Mouse (Mus musculus): ENCODE measurements around the gene Ddr1. TPM values are rescaled to one million over a fixed set of nuclear protein-coding genes. Genes with fewer than 3 reads are reported as not detected.

The Ddr1 gene
- polyA plus RNA-seq, 1 experiment from 2014 or later: 38.2 TPM

DNA sequence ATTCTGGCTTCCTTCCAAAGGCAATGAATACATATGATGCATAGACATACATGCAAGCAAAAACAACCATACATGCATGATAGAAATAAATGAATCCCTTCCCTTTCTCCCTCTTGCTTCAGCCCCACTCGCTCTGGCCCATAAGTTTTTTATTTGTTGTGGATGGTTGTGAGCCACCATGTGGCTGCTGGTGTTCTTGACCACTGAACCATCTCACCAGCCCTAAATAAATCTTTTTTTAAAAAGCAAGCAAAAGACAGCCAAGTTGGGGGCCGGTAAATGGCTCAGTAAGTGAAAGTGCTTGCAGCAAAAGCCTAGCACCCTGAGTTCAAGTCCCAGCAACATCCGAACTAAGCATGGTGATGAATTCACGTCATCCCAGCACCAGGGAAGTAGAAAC lies 24.4 kb upstream of the Ddr1 start:
- no peaks in the 10 kb centered on the region for H3K9me3 ChIP-seq (ENCODE audit: low read depth, low read length)
- 82% methylated on average over 4 of the region's 4 CpGs for WGBS
- no peak overlapping the region for H3K27ac ChIP-seq (ENCODE audit: low read depth)
- H3K4me2 ChIP-seq: no peak overlapping the region
- no peak for ATAC-seq (ENCODE audit: insufficient read depth)
- H3K4me3 ChIP-seq (ENCODE audit: low read depth, low read length): no peak overlapping the region
- H3K36me3 ChIP-seq (ENCODE audit: insufficient read depth): no peaks in the 10 kb centered on the region
- TF ChIP-seq CTCF (IDR thresholded peaks at IDR 0.05; ENCODE audit: low read depth): no peak
- H3K9ac ChIP-seq: no peak overlapping the region
- H3K27me3 ChIP-seq (ENCODE audit: insufficient read depth, low read length): no peaks in the 10 kb centered on the region
- H3K4me1 ChIP-seq (ENCODE audit: insufficient read depth): peaks cover 5% of the 10 kb centered on the region; the same call in 1 of the 2 replicates
- DNase-seq: no peak

DNA sequence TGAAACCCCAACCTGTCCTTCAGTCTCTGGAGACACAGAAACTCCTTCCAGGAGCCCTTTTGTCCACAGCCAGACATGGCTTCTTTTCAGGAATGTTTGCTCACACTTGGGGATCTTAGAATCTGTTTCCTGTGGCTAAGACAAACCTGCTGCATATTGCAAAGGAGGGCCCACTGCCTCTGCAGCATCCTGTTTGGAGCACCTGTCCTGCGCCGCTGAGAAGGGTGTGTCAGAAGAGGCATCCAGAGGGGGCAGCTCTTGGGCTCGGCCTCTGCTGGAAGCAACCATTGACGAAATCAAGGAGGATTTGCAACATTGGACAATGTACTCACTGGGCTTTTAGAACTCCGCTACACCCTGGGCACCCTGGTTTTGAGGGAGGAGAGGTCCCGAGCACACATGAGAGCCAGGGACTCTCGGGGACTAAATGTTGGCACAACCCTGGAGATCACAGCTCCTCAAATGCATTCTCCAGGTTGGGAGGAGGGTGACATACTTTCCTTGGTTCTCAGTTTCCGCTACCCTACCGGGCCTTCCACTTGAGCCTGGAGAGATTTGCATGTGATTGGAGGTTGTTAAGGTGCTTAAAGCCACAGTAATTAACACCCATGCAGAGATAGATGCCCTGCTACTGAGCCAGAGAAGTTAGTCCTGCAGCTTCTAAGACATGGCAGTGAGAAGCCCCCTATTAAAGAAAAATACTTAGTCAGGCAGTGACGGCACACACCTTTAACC lies 23.2 kb upstream of the Ddr1 start:
- no peaks in the 10 kb centered on the region for H3K36me3 ChIP-seq (ENCODE audit: insufficient read depth)
- ATAC-seq (ENCODE audit: insufficient read depth) (no peak), DNase-seq (no peak)
- H3K4me2 ChIP-seq: no peak overlapping the region
- no peaks in the 10 kb centered on the region for H3K9me3 ChIP-seq (ENCODE audit: low read depth, low read length)
- no peak overlapping the region for H3K9ac ChIP-seq
- H3K4me1 ChIP-seq (ENCODE audit: insufficient read depth): peaks cover 5% of the 10 kb centered on the region; the same call in 1 of the 2 replicates
- 35% methylated on average over 10 of the region's 10 CpGs for WGBS
- no peaks in the 10 kb centered on the region for H3K27me3 ChIP-seq (ENCODE audit: insufficient read depth, low read length)
- TF ChIP-seq CTCF (IDR thresholded peaks at IDR 0.05; ENCODE audit: low read depth): no peak
- no peak overlapping the region for H3K4me3 ChIP-seq (ENCODE audit: low read depth, low read length)
- H3K27ac ChIP-seq (ENCODE audit: low read depth): no peak overlapping the region

- H3K27ac ChIP-seq (ENCODE audit: low read depth): no peak overlapping the region
- no peak overlapping the region for H3K4me3 ChIP-seq (ENCODE audit: low read depth, low read length)
- 21% methylated on average over 7 of the region's 7 CpGs for WGBS
- no peaks in the 10 kb centered on the region for H3K9me3 ChIP-seq (ENCODE audit: low read depth, low read length)
- H3K27me3 ChIP-seq (ENCODE audit: insufficient read depth, low read length): no peaks in the 10 kb centered on the region
- no peak for DNase-seq
- H3K4me2 ChIP-seq: no peak overlapping the region
- H3K36me3 ChIP-seq (ENCODE audit: insufficient read depth): no peaks in the 10 kb centered on the region
- H3K4me1 ChIP-seq (ENCODE audit: insufficient read depth): peaks cover 5% of the 10 kb centered on the region; the same call in 1 of the 2 replicates
- no peak overlapping the region for H3K9ac ChIP-seq
- no peak for ATAC-seq (ENCODE audit: insufficient read depth)
- TF ChIP-seq CTCF (IDR thresholded peaks at IDR 0.05; ENCODE audit: low read depth): no peak
These were observed 22.6 kb upstream of the Ddr1 start for GRCm38 (mm10) chr17:35727028-35727427.

DNA sequence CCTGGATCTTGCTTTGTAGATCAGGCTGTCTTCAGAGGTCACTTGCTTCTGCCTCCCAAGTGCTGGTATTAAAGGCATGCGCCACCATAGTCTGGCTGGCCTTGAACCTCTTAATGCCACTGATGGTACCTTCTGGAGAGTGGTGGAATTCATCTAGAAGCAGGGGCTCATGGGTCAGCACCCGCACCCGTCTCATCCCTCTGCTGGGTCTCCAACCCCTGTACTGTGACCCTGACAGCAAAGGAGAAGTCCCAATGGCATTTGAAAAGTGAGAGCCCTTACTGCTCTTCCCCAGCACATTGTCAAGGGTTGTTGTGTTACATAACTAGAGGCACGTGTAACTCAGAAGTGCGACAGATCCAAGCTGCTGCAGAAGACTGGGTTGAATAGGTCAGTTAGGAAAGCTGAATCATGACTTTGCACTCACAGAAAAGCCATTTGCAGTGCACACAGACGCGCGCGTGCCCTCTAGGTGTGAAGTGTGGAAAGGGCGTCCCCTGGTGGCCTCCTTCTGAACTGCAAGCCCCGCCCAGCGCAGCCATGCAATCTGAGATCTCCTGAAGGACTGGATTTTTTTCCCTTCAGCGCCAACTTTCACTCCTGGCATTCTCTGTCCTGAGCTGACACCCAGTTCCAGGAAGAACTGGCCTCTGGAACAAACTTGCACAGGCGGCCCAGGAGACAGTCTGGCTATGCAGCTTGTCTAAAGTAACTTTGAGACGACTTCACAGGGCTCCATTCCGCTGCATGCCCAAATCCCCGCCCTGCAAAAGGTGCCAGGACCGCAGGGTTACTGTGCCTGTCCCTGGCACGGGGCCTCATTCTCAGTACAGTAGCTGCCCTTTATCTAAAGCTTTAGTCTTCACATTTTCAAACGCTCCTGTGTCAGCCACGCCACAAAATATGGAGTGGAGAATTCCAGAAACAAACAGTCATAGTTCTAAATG lies 21.1 kb upstream of the Ddr1 start:
- ATAC-seq (ENCODE audit: insufficient read depth) (peak; percentile 76), DNase-seq (peak; percentile 96)
- peaks cover 17% of the 10 kb centered on the region for H3K4me1 ChIP-seq (ENCODE audit: insufficient read depth)
- no peaks in the 10 kb centered on the region for H3K27me3 ChIP-seq (ENCODE audit: insufficient read depth, low read length)
- no peaks in the 10 kb centered on the region for H3K9me3 ChIP-seq (ENCODE audit: low read depth, low read length)
- 21% methylated on average over 21 of the region's 21 CpGs for WGBS
- peak; percentile 100 for TF ChIP-seq CTCF (IDR thresholded peaks at IDR 0.05; ENCODE audit: low read depth)
- no peak overlapping the region for H3K4me3 ChIP-seq (ENCODE audit: low read depth, low read length)
- peak overlapping the region; percentile 46 for H3K4me2 ChIP-seq
- peak overlapping the region; percentile 36; the same call in 1 of the 2 replicates for H3K9ac ChIP-seq
- no peaks in the 10 kb centered on the region for H3K36me3 ChIP-seq (ENCODE audit: insufficient read depth)
- no peak overlapping the region; the same call in 1 of the 2 replicates for H3K27ac ChIP-seq (ENCODE audit: low read depth)

GRCm38 (mm10) chr17:35721676-35722075 lies 17.3 kb upstream of the Ddr1 start:
- no peak for DNase-seq
- Histone ChIP-seq H3K4me2 (no peak overlapping the region), H3K4me1 (ENCODE audit: insufficient read depth) (peaks cover 20% of the 10 kb centered on the region; the same call in 1 of the 2 replicates), H3K4me3 (ENCODE audit: low read depth, low read length) (no peak overlapping the region), H3K36me3 (ENCODE audit: insufficient read depth) (no peaks in the 10 kb centered on the region), H3K9ac (no peak overlapping the region), H3K27me3 (ENCODE audit: insufficient read depth, low read length) (no peaks in the 10 kb centered on the region), H3K27ac (ENCODE audit: low read depth) (0 out of 2 replicates have a peak overlapping the region, but pooled peaks have one; percentile 13), H3K9me3 (ENCODE audit: low read depth, low read length) (no peaks in the 10 kb centered on the region)
- no peak for ATAC-seq (ENCODE audit: insufficient read depth)
- TF ChIP-seq CTCF (IDR thresholded peaks at IDR 0.05; ENCODE audit: low read depth): no peak
- 61% methylated on average over 8 of the region's 8 CpGs for WGBS

GRCm38 (mm10) chr17:35720340-35720727 lies 15.9 kb upstream of the Ddr1 start:
- H3K4me3 ChIP-seq (ENCODE audit: low read depth, low read length): no peak overlapping the region
- DNase-seq: peak; percentile 89
- no peak for TF ChIP-seq CTCF (IDR thresholded peaks at IDR 0.05; ENCODE audit: low read depth)
- no peaks in the 10 kb centered on the region for H3K36me3 ChIP-seq (ENCODE audit: insufficient read depth)
- no peaks in the 10 kb centered on the region for H3K9me3 ChIP-seq (ENCODE audit: low read depth, low read length)
- 4% methylated on average over 11 of the region's 11 CpGs for WGBS
- H3K27me3 ChIP-seq (ENCODE audit: insufficient read depth, low read length): no peaks in the 10 kb centered on the region
- ATAC-seq (ENCODE audit: insufficient read depth): peak; percentile 85
- peak overlapping the region; percentile 55 for H3K27ac ChIP-seq (ENCODE audit: low read depth)
- peaks cover 17% of the 10 kb centered on the region; the same call in 1 of the 2 replicates for H3K4me1 ChIP-seq (ENCODE audit: insufficient read depth)
- H3K4me2 ChIP-seq: peak overlapping the region; percentile 46
- no peak overlapping the region for H3K9ac ChIP-seq
